Mouse (Mus musculus): ENCODE data around the gene Phlpp2.

DNA sequence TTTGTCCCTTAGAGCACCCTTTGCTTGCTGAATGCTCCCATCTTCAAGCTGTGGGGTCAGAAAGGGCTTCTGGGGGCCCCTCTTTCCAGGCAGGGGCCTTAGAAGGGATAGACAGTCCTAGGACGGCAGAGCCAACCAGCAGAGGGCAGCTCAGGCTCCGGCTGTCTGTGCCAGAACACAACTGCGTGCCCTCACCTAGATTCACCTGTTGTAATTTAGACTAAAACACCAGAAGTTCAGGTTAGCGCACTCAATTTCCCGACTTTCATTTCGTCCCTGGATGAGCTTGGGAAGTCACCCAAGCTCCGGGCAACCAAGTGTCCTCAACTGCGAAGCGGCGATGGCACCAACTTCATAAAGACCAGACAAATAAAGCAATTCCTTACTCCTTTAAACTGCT lies 100.5 kb downstream of the Phlpp2 start:
- TF ChIP-seq CTCF (IDR thresholded peaks at IDR 0.05; ENCODE audit: low read depth) (peak; percentile 21; the same call in 1 of the 2 replicates), EP300 (IDR thresholded peaks at IDR 0.05; ENCODE audit: low read depth) (no peak)

Data from liver, postnatal 0 days (tissue).